Mouse (Mus musculus): Measurements from ENCODE around the gene Ppard. TPM values are rescaled to one million over a fixed set of nuclear protein-coding genes. Genes with fewer than 3 reads are reported as not detected.

Gene Ppard
- total RNA-seq, 2 experiments from 2014 or later: 26.6 to 28.8 TPM

- no peak for DNase-seq (ENCODE audit: low spot score in 2 of 2)
- intact Hi-C loops (cut with DNase I): no loop called here
Observed at GRCm38 (mm10) chr17:28348211-28348610, 115.7 kb downstream of the Ppard start.

GRCm38 (mm10) chr17:28349264-28349880 lies 116.9 kb downstream of the Ppard start:
- DNase-seq (ENCODE audit: low spot score in 2 of 2): no peak
- intact Hi-C loops (cut with DNase I): no loop called here

GRCm38 (mm10) chr17:28349901-28350465 lies 117.5 kb downstream of the Ppard start:
- intact Hi-C loops (cut with DNase I): no loop called here
- DNase-seq (ENCODE audit: low spot score in 2 of 2): no peak

- intact Hi-C loops (cut with DNase I): no loop called here
- DNase-seq (ENCODE audit: low spot score in 2 of 2): peak in 1 of 2 experiments; percentile 28
Observed at GRCm38 (mm10) chr17:28350466-28351352, 118.2 kb downstream of the Ppard start, which contains the start of gene Tead3. TSS of gene Tead3 (minus strand) at chr17:28350817.

Other genes with a start within 250 kb of the Ppard start
- under 1 TPM; 0.80 to 0.99 TPM for gene Tcp11, start 152.1 kb upstream of the Ppard start, total RNA-seq (2021)
- 1 to 10 TPM; 1.1 to 5.5 TPM for gene Scube3, start 90.6 kb upstream of the Ppard start, total RNA-seq (2021)
- gene Zfp523, start 55.6 kb upstream of the Ppard start, total RNA-seq (2021): 100 to 1,000 TPM; 110 to 113 TPM
- 1 to 10 TPM; 2.9 to 3.1 TPM for gene Def6, start 24.9 kb upstream of the Ppard start, total RNA-seq (2021)
- gene Fance, start 80.8 kb downstream of the Ppard start, total RNA-seq (2021): 10 to 100 TPM; 24.0 to 25.7 TPM
- 100 to 1,000 TPM; 305 to 310 TPM for gene Rpl10a, start 95.8 kb downstream of the Ppard start, total RNA-seq (2021)
- 1 to 10 TPM; 2.2 to 3.1 TPM for gene Tead3, start 118.1 kb downstream of the Ppard start, total RNA-seq (2021)
- gene Tulp1, start 132.5 kb downstream of the Ppard start, total RNA-seq (2021): not detected